Mouse (Mus musculus): Measurements from ENCODE around the gene F2.
A peak's percentile ranks its signal among the peaks of the same experiment; 100 is the strongest.
"Not testable (repeated sequence)": the region's sequence is repeated elsewhere in the genome, so short reads cannot be mapped to it uniquely, and the experiment has no call there.

Gene F2

DNA sequence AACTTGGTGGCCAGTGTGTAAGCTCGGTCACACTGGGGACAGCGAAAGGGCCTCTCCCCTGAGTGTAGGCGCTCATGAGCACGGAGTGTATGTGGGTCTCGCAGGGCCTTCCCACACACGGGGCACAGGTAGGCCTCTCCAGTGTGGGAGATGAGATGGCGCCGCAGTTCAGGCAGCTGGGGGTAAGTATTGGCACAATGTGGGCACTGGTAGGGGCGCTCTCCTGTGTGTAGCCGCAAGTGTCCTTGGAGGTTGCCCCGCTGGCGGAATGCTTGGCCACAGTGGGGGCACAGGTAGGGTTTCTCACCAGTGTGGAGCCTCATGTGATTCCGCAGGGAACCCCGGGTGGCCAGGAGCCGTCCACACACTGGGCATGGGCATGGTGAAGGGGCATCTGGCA is 9.1 kb upstream of the F2 start:
- DNase-seq, result no peak

DNA sequence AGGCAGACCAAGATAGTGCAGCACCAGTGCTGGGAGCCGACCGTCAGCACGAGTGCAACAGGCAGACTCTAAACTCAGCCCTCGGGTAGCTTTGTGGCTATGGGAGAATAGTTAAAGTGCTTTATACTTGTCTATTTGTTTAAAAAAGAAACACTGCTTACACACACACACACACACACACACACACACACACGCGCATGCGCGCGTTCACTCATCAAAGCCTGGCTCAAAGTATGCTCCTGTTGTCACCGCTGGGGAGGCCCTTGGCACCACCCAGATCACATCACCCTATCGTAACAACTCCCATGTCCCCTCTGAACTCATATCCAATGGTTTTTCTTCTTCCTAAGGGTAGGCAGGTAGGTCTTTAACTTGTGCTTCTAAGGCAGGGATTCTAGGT is 7.8 kb upstream of the F2 start:
- no peak for DNase-seq

DNA sequence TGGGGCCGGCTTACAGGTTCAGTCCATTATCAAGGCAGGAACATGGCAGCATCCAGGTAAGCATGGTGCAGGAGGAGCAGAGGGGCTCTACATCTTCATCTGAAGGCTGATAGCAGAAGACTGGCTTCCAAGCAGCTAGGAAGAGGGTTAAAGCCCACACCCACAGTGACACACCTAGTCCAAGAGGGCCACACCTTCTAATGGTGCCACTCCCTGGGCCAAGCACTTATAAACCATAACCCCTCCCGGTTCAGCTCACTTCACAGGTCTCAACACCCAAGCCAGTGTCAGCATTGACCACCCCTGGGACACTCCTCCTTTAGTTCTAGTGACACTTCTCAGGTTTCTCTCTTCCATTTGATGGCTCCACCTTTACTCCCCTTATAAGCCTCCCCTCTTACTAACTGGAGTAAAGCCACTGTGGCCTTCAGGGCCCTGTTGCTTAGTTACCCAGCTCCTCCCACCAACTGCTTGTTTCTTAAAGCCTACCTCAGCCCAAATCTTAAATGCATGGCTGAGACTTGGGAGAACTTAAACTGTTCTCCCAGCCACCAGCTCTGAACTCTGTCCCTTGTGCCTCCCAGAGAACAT is 6.7 kb upstream of the F2 start:
- DNase-seq, result peak; percentile 67

DNA sequence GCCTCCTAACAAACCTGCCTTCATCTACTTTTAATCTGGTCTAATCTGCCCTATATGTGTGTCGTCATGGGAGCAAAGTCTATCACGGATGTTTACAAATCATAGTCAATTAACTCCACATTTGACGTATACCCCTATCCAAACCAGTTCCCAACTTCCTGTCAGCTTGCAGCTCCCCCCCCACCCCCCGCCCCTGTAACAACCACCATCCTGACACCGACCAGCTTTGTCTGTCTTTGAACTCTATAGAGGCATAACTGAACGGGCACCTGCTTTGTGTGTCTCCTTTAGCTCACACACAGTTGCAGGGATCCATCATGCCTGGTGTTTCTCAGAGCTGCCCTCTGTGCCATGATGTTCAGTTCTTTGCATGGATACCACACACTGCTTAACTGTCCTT is 2.7 kb upstream of the F2 start:
- no peak for DNase-seq

DNA sequence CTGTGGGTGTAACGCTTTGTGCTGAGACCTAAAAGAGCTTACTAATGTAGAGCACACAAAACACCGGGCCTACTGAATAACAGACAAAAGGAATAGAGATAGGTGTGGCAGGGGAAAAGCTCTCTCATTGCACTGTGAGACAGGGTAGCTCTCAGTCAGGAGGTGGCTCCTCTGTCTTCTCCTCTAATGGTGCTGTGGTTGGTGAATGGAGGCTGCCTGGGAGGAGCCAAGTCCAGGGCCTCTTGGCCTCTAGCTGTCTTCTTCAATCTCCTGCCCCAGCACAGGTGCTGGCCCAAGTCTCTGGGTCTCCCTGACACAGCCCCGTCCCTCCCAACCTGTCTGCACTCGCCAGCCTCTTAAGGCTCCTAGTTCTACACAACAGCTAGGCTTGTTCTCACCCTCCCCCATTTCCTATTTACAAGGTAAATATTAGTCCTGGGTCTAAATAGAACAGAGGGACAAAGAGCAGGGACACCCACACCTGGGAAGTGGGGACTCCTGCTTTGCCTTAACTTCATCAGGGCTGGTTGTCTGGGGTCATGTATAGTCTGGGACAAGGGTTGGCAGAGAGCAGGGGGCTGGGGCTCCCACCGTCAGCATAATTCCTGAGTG is 619 bp upstream of the F2 start:
- DNase-seq, result no peak

DNA sequence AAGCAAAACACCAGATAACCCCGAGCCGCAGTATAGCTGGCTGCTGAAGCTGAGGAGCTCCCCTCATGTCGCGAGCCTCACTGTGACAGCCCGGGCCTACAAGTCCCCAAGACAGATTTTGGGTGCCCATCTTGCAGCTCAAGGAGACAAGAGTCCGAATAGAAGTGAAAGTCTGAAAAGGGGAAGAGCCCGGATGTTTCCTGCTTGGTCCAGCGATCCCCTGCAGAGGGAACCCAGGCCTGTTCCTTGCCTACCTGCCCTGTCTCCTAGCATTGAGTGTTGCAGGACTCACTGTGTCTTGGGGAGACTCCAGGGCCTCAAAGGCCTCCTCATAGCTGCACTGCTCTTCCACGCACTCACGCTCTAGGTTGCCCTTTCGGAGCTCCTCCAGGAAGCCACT is 728 bp downstream of the F2 start:
- DNase-seq, result no peak

DNA sequence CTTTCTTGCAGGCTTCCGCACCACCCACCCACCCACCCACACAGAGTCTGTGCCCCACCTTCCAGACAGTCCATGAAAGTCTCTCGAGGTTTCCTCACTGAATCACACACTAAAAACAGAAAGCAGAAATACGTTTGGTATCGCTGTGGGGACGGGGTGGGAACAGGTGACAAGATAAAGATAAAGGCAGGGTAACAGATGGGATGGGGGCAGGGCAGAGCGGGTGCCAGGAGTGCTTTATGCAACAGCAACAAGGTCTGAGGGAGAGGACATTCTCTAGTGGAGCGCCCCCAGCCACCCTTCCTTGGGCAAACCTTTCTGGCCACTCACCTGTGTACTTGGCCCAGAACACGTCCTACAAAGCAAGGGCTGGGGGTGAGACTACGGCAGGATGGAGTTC is 1.4 kb downstream of the F2 start:
- DNase-seq, result peak; percentile 71

DNA sequence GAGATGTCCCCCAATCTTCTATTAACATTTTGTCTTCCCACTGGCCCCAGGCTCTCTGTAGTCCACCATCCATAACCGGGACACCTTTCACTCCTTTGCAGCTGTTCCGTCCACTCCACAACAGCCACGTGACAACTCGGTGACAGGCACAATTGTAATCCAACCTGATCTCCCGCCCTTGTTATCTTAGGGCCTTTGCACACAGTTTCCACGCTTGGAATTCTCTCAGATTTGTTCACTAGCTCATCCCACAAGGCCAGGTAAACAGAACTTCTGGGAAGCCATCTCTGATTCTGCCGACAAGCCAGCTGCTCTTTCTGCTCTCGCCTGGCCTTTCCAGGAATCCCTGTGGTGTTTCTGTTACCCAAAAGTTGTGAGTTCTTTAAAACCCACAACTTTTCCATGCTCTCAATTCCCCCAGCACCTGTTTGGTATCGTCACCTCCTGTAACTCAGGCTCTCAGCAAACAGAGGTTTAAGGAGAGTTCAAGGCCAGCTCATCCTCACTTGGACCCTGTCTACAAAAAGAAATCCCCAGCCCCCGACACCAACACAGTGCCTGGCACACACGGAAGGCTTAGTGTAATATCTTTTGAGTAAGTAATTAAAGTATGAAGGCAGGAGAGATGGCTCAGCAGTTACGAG is 2.8 kb downstream of the F2 start:
- no peak for DNase-seq

DNA sequence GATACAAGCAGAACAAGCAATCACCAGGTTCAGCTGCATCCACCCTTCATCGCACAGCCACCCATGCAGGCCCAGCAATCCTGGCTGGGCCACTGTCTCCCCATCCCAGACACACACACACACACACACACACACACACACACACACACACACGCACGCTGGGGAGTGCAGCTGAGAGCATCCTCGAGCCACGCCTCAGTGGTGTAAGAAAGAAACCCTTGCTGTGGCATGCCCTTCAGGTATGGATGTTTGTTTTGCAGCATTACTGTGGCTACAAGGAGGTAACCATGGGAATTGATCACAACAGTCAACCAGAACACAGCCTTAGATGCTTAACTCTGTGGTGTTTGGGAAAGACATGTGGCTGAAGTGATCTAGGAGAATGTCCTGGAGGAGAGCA is 3.9 kb downstream of the F2 start:
- DNase-seq, result no peak

DNA sequence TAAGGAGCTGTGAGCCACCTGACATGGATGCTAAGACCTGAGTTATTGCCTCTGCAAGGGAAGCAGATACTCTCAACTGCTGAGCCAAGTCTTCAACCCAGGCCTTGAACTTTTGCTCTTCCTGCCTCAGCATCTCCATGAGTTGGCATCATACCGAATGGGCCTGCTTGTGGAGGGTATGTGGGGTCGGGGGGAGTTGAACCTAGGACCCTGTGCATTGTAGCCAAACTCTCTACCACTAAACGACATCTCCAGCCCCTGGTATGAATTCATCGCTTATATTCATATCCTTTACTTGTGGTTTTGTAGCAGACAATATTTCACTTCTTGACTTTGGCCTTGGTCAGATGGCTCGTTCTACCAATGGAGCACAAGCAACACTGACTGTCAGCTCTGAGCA is 4.4 kb downstream of the F2 start:
- no peak for DNase-seq

DNA sequence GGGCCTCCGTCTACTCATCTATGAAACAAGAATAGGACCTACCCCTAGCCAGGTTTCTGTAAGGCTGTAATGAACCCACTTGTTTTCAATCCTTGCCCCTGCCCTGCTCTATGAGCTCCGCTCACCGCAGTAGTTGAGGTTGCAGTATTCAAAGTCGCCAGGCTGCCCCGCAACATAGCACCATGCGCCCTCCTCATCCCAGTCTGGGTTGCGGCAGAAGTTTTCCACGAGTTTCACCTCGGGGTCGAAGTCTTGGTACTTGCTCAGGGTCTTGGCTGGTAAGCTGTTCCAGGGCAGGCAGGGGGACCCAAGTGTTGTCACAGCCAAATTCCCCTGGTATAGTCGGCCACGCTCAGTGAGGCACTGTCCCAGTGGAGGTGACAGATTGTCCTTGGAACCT is 5.8 kb downstream of the F2 start:
- no peak for DNase-seq

DNA sequence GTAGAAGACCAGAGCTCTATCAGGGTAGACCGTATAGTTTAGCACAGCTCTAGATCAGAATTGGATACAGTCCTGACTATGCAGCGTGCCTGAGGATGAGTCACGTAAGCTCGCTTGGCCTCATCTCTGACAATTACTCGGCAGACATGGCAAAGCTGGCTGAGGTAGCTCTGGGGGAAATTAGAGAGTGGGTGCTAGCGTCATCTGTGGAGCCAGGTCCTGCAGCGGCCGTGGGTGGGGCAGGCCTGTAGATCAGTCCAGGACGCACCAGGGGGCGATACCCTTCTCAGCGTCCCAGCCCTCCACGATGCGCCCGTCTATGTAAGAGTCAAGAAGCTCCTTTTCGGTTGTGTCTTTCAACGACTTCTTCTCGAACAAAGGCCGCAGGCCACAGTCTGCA is 6.5 kb downstream of the F2 start:
- no peak for DNase-seq

DNA sequence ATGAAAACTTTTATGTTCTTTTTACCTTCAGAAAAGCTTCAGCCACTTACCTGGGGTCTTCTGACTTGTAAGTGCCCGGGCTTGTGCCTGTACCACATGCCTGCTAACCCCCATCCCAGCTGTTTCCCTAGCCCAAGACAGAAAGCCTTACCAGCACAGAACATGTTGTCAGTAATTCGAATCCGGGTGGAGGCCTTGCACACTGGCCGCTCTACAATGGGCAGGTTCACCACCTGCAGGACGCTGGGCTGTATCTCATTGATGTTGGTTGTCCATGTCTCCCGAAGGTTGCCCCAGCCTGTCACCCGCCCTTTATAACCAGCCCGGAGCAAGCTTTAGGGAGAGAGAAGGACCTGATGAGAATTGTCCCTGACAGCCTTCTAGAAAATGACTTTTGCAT is 8.0 kb downstream of the F2 start:
- DNase-seq, result no peak

DNA sequence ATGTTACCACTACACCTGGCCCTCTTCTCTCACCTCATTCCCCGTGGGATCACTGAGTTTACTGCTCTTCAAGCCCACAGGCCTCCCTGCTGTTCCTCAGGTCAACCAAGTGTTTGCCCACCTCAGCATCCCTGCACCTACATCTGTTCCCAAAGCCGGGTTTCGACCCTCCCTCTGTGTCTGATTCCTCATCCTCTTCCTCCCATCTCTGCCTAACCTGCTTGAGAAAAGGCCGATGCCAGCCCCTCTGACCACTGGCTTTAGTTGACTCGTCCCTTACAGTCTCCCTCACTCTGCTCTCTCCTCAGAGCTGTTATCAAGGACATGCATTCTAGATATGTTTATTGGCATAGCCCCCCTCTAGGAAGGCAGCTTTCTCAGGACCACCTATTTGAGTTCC is 8.7 kb downstream of the F2 start:
- DNase-seq, result no peak

DNA sequence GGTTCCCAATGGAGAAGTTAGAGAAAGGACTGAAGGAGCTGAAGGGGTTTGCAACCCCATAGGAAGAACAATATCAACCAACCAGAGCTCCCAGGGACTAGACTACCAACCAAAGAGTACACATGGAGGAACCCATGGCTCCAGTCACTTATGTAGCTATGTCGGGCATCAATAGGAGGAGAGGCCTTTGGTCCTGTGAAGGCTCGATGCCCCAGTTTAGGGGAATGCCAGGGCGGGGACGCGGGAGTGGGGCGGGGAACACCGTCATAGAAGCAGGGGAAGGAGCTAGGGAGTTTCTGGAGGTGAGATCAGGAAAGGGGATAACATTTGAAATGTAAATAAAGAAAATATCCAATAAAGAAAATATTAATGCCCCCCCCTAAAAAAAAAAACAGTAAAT is 12.8 kb downstream of the F2 start:
- not testable (repeated sequence) for DNase-seq

DNA sequence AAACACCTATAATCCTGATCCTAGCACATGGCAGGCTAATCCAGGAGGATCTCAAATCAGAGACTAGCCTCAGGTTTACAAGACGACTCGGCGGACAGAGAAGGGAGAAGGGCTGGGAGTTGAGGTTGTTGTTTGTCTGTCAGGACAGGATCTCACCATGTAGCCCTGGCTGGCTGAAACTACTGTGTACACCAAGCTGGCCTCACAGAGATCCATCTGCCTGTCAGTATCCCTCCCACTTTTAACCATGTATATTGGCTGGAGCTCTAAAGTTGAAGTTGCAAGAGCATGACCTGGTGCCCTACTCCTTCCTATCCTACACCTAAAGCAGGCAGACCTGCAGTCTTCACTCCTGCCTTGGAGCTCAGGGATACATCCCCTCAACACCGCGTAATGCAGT is 13.9 kb downstream of the F2 start:
- no peak for DNase-seq

DNA sequence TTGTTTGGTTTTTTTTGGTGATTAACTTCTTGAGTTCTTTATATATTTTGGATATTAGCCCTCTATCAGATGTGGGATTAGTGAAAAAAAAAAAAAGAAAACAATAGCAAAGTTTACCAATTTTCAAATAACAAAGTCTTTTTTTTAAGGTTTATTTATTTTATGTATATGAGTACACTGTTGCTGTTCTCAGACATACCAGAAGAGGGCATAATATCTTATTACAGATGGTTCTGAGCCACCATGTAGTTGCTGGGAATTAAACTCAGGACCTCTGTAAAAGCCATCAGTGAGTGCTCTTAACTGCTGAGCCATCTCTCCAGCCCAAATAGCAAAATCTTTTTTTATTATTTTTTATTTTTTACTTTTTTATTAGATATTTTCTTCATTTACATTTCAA is 26.8 kb downstream of the F2 start:
- DNase-seq, result not testable (repeated sequence)

DNA sequence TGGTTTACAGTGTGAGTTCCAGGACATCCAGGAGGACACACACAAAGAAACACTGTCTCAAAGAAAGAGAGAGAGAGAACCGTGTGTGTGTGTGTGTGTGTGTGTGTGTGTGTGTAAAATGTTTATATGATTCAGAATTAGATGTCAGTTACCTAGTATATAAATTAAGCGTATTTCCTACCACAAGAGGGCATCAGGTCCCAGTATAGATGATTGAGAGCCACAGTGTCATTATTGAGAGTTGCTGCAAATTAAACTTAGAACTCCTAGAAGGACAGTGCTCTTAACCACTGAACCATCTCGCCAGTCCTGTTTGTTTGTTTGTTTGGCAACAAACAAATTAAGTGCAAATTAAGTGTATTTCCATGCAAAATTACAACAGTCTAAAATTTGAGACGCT is 33.8 kb downstream of the F2 start:
- no peak for DNase-seq

DNA sequence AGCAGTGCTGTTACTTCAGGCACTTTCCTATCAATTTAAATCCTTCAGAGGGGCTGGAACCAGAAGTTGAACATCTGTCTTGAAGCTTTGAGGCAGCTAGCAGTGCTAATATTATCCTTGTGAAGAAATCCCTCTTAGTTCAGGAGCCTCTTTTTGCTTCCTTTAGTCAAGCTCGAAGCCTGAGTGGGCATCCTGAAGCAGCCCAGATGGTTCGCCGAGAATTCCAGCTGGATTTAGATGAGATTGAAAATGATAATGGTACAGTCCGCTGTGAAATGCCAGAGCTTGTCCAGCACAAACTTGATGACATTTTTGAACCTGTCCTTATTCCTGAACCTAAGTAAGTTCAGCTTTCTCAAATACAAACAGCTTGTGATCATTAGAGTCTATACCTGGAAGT is 35.7 kb downstream of the F2 start:
- no peak for DNase-seq

DNA sequence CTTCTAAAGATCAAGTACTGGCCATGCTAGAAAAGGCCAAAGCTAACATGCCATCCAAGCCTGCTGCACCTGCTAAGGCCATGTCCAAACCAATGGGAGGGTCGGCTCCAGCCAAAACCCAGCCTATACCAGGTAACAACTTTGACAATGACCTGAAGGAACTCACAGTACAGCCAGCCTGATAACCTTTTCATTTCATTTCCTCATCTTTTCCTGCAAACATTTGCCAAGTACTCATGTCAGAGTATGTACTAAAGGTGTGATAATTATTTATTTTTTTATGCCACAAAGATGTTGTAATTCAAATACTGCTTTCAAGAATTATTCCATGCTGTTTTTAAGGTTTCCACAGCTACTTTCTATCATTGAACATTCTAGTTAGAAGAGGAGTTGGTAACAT is 50.0 kb downstream of the F2 start:
- DNase-seq, result no peak

DNA sequence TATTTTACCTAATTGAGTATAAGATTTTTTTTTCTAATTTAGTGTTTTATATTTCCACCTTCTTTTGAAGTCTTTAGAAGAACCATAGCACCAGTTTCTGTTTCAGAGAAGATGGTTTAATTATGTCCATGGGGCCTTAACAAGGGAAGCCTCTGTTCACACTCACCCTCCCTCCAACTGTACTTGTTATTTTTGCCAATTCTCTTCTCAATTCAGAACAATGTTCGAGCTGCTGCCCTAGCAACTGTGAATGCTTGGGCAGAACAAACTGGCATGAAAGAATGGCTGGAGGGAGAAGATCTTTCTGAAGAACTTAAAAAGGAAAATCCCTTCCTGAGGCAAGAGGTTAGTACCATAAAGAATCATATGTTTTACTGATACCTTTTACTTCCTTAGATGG is 55.3 kb downstream of the F2 start:
- DNase-seq, result no peak

All from liver (tissue).